Mouse (Mus musculus) inflammation-experienced regulatory T-cells (primary cell): ENCODE data around the gene Fbxl12. TPM values are rescaled to one million over a fixed set of nuclear protein-coding genes. Genes with fewer than 3 reads are reported as not detected.

Source experiments
- polyA plus RNA-seq, 2 experiments: library from polyadenylated mRNA; unstranded; fragments of 100-300 nt; shearing (Covaris generic); gene quantifications; one replicate each; pipeline ENCODE4 v1.2.1; 2017

Gene Fbxl12
- 10 to 100 TPM; 58.8 to 71.7 TPM for polyA plus RNA-seq

GRCm38 (mm10) chr9:20644360-20645081 lies at the start of gene Fbxl12:
Fbxl12 (minus strand) TSS chr9:20644767.

GRCm38 (mm10) chr9:20651602-20652259 lies 7.2 kb upstream of the Fbxl12 start, which contains the start of gene Pin1:
Pin1 (plus strand) TSS chr9:20652095.

GRCm38 (mm10) chr9:20642101-20642895 lies 2.3 kb downstream of the Fbxl12 start, which contains the start of gene Ubl5:
Ubl5 (plus strand) TSS chr9:20642878.

GRCm38 (mm10) chr9:20581175-20581634 lies 63.4 kb downstream of the Fbxl12 start, which contains the start of gene Zfp846:
Zfp846 (plus strand) TSS chr9:20581291.

Other genes with a start within 250 kb of the Fbxl12 start
- 10 to 100 TPM; 21.1 to 23.9 TPM for gene Zfp26, start 184.6 kb downstream of the Fbxl12 start, polyA plus RNA-seq
- gene Zfp426, start 152.0 kb downstream of the Fbxl12 start, polyA plus RNA-seq: 10 to 100 TPM; 16.1 to 21.3 TPM
- 10 to 100 TPM; 29.5 to 32.5 TPM for gene Zfp266, start 123.3 kb downstream of the Fbxl12 start, polyA plus RNA-seq
- gene Zfp846, start 63.5 kb downstream of the Fbxl12 start, polyA plus RNA-seq: 10 to 100 TPM; 13.2 to 14.3 TPM
- 100 to 1,000 TPM; 286 to 359 TPM for gene Ubl5, start 1.9 kb downstream of the Fbxl12 start, polyA plus RNA-seq
- 10 to 100 TPM; 19.6 to 23.5 TPM for gene Pin1, start 7.3 kb upstream of the Fbxl12 start, polyA plus RNA-seq
- under 1 TPM; 0.64 to 0.81 TPM for gene Olfm2, start 101.6 kb upstream of the Fbxl12 start, polyA plus RNA-seq
- 1 to 10 TPM in 1 of 2 experiments, under 1 TPM in 1; 0.04 to 2.7 TPM for gene Col5a3, start 170.3 kb upstream of the Fbxl12 start, polyA plus RNA-seq
- not detected for gene Rdh8, start 173.7 kb upstream of the Fbxl12 start, polyA plus RNA-seq
- gene A230050P20Rik, start 223.9 kb upstream of the Fbxl12 start, polyA plus RNA-seq: 10 to 100 TPM; 59.5 to 60.2 TPM
- gene Angptl6, start 235.0 kb upstream of the Fbxl12 start, polyA plus RNA-seq: 1 to 10 TPM; 3.0 to 4.6 TPM
- 100 to 1,000 TPM in 1 of 2 experiments, 10 to 100 TPM in 1; 74.5 to 114 TPM for gene Ppan, start 243.4 kb upstream of the Fbxl12 start, polyA plus RNA-seq